Mouse (Mus musculus) cerebellum, adult 8-10 months (tissue): ENCODE results near the gene Wdpcp.
"Not testable (repeated sequence)": the region's sequence is repeated elsewhere in the genome, so short reads cannot be mapped to it uniquely, and the experiment has no call there.

Experiments used
- DNase-seq: peaks from one replicate; pipeline ENCODE4 v3.0.0; 2022

Wdpcp gene

DNA sequence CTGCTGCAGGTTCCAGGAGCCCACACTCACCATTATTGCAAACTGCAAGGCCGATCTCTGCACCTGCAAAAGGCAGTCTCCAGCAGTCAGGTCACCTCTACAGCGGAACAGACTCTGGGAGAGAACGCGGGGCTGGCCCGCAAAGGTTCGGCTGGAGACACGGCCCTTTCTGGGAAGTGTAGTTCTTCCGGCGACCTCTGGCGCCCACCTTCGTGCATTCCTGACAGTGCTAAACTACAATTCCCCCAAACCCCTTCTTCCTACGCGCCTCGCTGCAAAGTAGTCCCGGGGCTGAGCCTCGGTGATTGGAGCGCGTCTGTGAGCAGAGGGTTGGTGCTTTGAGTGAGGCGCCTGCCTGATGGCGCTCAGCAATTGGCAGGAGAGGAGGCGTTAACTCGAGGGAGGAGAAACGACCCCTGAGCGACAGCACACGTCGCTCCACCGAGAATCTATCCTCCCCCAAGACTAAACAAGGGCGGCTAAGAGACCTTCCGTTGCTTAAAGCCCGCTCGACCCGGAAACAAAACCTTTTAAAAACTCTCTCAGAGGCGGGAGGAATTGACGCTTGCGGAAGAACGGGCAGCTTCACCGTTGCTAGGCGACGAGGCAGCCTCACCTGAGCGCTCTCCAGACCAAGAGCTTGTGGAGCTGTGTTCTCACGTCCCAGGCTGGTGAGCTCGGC lies at the start of gene Wdpcp, which contains the start of gene Mdh1:
Gene Wdpcp, plus strand, starts transcription at position 536 of the 682 bp plus-strand sequence.
Gene Mdh1, minus strand, starts transcription at position 668 of the 682 bp plus-strand sequence.
- peak; percentile 95 for DNase-seq

DNA sequence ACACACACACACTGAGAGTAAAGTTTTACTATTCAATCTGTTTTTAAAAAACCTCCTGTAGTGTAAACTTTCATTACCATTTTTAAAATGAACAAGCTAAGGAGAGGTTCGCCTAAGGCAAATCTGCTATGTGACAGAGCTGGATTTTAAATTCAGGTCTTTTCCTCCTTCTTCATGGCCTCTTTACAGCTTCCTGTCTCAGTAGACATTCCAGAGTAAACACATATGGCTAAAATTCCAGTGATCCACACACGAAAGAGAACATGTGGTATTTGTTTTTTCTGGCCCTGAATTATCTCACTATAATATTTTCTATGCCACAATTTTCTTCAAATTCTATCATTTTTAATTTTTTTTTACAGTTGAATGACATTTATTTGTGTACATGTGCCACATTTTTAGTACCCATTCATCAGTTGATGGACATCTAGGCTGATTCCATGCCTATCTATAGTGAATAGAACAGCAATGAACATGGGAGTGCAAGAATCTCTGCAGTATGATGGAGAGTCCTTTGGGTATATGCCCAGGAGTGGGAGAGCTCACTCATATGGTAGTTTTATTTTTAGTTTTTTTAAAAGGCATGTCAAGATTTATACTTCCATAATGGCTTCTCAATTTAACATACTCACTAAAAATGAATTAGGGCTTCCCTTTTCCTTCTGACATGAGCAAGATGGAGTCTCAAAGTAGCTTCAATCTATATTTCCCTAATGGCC lies 43.2 kb upstream of the Wdpcp start:
- no peak for DNase-seq

DNA sequence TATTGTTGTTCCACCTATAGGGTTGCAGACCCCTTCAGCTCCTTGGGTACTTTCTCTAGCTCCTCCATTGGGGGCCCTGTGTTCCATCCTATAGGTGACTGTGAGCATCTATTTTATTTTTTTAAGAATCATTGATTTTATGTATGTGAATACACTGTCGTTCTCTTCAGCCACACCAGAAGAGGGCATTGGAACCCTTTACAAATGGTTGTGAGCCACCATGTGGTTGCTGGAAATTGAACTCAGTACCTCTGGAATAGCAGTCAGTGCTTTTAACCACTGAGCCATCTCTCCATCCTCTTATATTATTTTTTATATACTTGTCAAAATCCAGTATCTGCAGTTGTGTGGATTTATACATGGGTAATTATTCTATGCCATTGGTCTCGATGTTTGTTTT lies 41.2 kb upstream of the Wdpcp start:
- not testable (repeated sequence) for DNase-seq

DNA sequence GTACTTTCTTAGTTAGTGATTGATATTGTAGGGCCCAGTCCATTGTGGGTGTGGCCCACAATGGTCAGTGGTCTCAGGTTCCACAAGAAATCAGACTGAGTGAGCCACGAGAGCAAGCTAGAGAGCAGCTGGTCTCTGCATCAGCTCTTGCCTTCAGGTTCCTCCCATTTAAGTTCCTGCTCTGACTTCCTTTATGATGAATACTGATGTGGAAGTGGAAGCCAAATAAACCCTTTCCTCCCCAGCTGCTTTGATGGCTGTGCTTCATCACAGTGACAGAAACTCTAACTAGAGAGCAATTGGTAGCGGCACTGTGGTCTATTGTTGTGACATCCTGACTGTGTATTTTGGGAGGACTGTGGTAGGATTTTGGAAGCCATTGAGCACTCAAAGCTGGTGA lies 32.0 kb upstream of the Wdpcp start:
- no peak for DNase-seq

DNA sequence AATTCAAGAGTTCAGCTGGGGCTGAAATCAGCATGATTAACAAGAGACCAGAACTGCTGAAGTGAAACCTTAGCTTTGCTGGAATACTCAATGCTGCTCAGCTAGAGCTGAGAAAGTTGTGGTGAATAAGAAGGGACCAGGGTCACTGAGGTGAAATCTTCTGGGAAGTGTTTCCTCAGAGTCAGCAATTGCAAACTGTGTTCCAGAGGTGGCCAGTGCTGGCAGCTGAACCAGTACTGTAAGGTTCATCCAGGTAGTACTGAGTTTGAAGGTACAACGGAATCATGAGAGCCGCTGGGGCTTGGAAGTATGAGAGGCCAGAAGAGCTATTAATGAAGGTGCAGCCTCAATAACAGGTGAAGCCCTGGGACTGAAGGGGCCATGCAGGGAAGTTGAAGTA lies 31.4 kb upstream of the Wdpcp start:
- no peak for DNase-seq

DNA sequence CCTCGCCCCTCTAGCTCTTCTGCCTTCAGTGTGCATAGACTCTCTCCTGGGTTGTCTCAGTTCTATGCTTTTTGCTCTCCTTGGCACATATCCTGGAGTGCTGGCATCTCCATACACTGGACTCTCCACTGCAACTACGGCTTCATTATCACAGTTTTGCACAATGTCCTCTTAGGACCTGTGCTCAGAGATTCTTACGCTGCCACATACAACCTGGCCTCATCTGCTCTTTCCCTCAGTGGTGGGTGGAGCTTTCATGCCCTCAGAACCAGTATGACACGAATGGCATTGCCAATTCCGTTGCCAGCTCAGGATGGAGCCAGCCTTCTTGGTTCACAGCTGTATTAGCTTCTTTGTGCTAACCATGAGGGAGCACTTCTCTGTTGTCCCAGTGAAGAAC lies 29.3 kb upstream of the Wdpcp start:
- DNase-seq = no peak

DNA sequence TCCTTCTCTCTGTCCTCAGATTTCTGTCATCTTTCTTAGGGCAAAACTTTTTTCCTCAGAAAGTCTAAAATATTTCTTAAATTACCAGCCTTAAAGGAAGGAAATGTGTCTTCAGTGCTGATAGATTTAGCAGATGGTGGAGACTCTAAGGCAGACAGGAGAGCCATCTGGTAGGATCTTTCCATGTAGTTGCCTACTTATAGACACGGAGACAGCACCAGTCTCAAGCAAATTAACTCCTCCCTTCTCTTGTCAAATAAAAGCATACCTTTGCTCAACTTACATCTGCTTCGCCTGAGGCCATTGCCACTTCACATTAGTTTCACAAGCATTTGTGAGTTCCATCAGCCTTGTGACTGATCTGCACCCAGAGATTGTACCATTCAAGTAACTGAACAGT lies 27.0 kb upstream of the Wdpcp start:
- no peak for DNase-seq

DNA sequence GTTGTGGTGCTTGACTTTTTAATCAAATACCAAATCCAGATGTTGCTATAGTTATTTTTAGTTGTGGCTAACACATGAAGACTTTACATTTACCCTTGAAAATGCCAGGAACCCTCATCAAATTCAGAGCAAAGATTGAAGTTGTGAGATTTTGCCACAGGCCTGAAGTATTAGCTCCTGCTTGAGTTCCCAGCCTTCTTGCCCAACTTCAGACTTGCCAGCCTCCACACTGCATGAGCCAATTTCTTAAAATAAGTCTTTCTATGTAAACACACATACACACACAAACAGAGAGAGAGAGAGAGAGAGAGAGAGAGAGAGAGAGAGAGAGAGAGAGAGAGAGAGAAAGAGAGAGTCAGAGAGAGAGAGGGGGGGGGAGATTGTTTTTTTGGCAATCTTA lies 26.1 kb upstream of the Wdpcp start:
- no peak for DNase-seq

DNA sequence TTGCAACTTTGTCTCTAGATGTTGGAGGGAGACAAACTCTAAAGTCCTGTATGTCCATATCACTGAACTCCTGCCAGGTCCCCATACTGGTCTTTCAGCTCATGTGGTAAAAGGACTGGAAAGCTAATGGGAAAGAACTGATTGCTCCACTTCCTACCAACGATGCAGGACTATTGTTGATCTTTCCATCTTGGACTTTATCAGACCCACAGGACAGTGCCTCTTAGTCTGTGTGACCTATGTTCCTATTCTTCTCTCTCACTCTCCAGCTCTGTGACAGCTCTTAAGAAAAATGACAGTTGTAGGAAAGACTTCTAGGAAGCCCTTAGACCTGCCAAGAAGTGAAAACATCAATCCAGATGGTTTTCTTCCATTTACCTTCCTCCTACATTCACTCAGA lies 25.4 kb upstream of the Wdpcp start:
- no peak for DNase-seq

DNA sequence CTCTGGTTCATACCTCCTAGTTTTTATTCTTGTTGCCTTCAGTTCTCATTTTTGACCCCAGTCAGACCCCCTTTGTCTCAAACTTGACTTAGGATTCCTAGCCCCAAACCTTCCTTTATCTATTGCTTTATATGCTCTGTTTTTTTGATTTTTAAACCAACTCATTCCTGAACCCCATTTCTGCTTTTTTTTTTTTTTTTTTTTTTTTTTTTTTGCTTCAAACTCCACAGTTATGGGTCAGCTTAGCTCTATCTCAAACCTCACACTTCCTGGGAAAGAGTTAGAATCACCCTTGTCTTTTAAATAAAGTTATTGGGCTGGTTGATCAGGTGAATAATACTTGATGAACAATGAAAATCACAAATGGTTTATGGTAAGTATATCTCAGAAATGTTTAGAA lies 24.5 kb upstream of the Wdpcp start:
- no peak for DNase-seq

DNA sequence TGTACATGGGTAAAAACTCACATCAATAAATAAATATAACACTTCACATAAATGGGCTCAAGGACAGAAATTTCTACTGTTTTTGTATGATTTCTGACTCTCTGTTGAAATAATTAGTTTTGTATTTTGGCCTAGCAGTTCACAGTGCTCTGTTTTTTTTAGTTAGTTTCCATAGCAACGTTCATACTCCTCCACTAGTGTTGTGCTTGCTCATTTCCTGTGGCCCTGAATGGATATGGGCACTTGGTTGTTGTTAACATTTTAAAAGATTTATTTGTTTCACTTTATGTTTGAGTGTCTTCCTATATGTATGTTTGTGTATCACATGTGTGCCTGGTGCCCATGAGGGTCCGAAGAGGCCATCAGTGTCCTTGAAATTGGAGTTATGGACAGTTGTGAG lies 23.0 kb upstream of the Wdpcp start:
- DNase-seq = no peak

DNA sequence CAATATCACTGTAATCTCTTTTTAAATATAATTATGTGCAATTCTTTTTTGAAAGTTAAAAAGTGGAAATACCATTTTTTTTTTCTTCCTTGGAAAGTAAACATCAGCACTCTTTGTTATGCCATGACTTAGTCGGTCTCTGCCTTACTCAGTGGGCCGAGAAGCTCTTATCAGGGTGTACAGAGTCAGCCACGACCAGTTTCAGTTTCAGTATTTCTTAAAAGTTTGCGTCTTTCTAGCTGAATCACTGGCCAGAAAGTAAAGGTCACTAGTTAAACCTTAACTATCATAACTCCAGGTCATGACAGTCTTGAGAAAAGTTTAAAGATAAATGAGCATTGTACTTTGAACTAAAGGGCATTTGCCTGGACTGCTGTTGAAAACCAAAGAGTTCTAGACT lies 22.3 kb upstream of the Wdpcp start:
- DNase-seq = no peak

DNA sequence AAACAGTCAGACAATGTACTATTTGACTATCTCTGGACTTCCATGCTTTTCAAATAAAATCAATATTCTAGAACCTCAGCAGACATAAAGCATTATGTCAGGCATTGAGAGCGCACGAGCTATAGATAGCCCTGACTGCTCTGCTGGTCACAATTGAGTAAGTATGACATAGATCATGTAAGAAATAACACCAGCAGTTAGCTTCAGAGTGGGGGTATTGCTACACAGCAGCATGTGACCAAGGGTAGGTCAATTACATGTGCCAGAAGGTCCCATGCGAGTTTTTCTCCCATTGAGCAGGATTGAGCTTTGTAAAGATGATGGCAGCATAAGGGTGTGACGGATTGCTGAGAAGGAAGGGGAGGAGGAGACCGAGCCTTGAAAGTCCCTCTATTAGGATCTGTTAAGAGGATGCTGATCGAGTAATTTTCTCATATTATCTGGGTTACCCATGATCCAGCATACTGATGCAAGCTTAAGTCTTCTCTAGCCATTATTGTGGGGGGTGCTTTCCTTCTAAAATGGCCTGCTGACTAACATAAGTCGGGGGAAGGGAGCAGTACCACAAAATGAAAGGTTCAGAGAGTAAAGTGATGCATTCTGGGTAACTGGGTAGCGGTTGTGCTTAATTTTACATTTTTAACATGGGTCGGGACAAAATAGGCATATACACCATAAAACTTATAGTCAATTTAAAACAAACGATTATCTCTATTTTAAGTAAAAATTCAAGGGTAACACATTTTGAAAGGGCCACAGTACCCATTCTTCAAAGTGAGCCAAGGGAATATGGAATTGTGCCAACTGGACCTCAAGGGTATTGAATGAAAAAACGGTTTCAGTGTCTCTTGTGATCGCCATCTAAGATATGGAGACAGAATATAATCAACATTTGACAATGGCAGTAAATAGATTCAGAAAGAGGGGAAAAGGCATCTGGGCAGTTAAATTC lies 21.5 kb upstream of the Wdpcp start:
- no peak for DNase-seq

DNA sequence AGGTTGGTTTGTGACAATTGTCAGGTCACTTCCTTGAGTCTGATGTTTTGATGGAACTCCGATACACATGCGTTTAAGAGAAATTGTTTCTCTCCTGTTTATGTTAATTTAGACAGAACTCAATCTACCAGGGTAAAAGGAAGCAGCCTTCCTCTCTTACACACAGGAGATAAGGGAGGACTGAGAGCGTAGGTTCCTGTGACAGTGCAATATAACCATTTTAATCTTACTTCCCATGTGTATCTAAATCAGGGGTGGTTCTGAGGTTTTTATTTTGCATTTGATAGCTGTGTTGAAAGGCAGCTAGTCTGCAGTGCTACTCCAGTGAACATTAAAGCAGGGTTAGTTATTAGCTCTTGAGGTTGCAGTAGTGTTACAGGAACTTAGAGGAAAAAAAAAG lies 20.0 kb upstream of the Wdpcp start:
- no peak for DNase-seq

DNA sequence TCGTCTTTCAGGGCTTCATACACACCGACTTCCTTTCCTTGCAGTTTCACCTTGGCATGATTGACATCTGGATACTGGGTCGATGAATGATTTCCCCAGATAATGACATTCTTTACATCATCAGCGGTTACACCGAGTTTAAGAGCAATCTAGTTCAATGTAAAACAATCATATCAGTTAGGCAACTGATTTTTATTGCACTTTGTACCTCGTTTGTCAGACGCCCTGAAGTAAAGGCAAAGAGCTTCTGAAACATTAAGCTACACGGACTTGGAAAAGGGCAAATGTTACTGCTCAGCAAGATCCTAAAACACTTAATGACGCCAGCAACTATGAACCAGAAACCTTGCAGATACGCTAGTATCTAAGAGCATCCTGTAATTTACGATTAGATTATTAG lies 12.3 kb upstream of the Wdpcp start:
- DNase-seq = no peak

DNA sequence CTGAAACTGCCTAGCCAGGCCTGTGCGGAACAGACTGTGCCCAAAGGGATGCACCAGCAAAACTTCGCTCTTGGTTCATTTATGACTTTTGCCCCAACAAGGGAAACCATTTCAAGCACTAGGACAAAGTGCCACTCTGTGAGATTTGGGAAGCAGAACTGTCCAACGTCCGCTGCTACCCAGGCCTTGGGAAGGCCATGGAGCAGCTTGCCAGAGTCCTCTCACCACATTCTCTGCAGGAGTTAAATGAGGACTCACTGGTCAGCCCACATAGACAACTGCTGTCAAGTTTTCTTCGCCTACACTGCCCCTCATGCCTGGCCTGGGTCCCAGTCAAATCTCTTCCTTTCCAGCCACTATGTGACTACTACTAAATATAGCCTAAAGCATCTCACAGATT lies 10.7 kb upstream of the Wdpcp start:
- no peak for DNase-seq

DNA sequence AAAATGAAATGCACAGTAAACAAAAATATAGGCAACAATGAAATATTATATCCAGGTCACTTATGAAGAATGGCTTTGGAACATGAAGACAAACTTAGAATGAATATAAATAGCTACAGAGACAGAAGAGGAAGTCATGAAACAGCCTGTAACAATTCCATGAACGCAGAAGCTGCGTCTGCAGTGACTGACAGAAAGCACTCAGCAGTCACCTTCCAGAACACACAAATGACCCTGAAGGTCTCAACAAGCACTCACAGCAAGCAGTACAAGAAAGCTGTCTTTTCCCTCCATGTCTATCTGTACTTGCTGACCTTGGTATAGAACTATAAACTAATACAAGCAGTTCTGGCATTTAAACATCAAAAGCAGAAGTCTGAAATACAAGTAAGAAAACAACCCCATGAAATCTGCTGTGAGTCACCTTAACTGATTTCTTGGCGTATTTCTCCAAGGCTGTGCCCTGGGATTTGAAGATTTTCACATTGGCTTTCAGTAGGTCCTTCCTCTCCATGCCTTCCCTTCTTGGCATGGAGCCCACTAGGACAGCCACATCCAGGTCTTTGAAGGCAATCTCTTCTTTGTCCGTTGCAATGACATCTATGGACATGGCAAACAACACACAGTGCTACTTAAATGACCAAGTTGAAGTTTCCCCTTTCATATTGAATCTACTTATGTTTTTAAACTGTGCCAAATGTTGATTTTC lies 8.3 kb upstream of the Wdpcp start:
- peak; percentile 33 for DNase-seq

DNA sequence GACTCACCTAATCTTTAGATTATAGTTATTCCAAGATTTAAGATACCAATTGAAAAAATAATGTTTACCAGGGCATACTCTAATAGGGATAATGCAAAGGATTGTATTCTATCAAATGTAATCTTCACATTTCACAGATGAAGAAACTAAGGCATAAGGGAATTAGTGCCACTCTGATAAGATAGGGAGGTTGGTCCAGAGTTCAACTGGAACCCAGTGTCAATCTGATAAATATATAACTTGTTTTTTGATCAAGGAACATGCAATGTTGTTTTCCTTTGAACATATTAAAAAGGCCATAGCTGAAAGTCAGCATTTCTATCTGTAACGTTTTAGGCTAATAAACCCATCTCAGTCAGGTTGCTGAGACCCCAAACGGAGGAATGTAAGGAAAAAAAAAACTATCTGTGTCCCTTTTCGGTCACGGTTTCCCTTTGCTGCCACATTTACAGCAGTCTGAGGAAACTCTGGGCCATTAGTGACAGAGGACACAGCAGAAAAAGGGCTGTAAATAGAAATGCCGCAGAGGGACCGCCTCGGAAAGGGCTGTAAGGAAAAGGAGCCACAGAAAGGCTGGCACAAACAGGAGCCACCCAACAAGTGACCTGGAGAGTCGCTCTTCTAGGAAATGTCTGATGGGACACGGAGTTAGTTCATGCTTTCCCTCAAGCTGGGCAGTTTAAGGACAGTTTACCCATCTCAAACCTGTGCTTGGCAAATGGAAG lies 7.2 kb upstream of the Wdpcp start:
- no peak for DNase-seq

DNA sequence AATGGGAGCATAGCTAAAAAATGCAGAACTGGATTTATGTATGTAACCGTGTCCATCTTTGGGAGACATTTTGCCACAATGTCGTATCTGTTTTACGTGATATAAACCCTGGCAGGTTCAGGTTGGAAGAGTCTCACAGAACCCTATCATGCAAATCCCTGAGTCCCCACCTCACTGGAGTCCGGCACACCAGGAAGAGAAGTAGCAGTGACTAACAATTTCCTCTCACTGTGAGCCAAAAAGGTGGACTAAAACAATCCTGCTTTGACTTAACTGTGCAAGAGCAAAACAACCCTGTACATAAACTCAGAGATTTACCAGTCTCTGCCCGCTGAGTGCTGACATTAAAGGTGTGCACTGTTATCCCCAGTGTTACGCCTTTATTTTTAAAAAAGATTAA lies 5.1 kb upstream of the Wdpcp start:
- DNase-seq = no peak

DNA sequence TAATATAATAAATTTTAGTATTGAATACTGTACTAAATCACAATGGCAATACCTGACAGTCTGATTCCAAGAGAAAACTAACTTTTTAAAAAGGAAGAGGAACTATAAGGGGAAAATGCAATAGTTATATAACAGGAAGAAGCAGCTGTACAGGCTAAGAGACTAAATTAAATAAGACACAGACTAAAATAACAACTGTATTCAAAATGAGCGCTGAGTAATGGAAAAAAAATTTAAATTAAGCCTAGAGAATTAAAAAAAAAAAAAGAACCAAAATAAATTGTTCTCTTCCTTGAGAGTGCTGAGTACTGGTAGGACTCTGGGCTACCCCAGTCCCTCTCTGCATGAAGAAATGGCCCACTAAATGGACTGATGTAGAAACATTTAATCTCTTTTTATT lies 4.3 kb upstream of the Wdpcp start:
- no peak for DNase-seq

DNA sequence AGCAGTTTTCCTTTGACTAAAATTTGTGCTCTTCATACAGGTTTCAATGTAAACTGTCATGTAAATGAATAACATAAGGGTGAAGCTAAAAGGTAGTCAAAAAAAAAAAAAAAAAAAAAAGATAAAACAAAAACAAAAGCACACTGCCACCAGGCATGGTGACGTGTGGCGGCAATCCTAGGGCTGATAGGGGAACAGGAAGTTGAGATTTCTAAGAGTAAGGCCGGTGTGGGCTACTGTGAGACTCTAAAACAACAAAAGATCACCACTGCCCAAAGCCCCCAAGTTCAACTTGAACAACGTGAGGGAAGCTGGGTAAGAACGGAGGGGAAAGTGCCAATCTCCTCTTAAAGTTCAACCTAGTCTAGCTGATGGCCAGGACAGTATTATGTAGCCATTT lies 3.0 kb upstream of the Wdpcp start:
- no peak for DNase-seq

DNA sequence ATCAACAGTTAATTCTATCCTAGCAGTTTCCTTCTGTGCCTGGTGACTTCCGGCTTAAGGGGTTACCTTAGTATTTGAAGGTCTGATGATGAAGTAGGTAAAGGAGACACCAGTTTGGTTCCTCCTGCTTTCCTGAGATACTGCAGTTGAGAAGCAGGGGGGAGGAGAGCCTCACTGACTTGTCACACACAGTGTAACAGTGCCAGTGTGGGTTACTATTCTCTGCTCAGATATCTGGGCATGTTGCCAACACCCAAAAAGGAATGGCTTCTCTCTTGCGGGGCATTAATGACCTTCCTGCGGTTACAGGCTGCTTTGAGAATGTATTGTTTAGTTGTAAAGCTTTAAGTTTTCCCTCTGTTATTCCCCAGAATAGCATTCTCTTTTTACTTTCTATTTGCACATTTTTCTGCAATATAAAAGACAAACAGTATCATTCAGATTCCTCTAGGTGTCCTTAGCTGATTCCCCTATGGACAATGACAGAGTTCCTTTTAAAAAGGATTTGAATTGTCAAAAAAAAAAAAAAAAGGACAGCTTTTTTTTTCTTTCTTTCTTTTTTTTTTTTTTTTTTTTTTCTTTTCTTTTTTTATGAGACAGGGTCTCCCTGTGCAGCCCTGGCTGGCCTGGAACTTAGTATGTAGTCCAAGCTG lies 2.5 kb upstream of the Wdpcp start:
- peak; percentile 62 for DNase-seq
